Mouse (Mus musculus) heart, adult 2 months (tissue): ENCODE measurements around the gene Snrpc. TPM values are rescaled to one million over a fixed set of nuclear protein-coding genes. Genes with fewer than 3 reads are reported as not detected.

Source experiments
- DNase-seq, 2 experiments: peaks; one replicate each; pipeline ENCODE4 v3.0.0; 2021
- H3K27ac ChIP-seq: fragments of 200-600 bp; 2 replicates; pipeline ENCODE4 v1.8.1; 2022
- H3K27me3 ChIP-seq: fragments of 200-500 bp; 2 replicates; pipeline ENCODE4 v1.6.1; 2012; ENCODE audit warnings: mild to moderate bottlenecking, low read length, inconsistent platforms, mixed read lengths; ENCODE audit not compliant: control insufficient read depth, insufficient read depth
- H3K36me3 ChIP-seq: fragments of 200-500 bp; 2 replicates; pipeline ENCODE4 v1.6.1; 2012; ENCODE audit warnings: low read length, inconsistent platforms; ENCODE audit not compliant: control insufficient read depth, insufficient read depth
- H3K4me1 ChIP-seq: fragments of 200-500 bp; 2 replicates; pipeline ENCODE4 v1.6.1; 2011; ENCODE audit warnings: low read length; ENCODE audit not compliant: control insufficient read depth, insufficient read depth
- H3K4me3 ChIP-seq: fragments of 200-600 bp; 2 replicates; pipeline ENCODE4 v1.8.1; 2022
- H3K79me2 ChIP-seq: fragments of 200-500 bp; replicated peaks from 2 replicates; pipeline ENCODE4 v1.6.1; 2012; ENCODE audit warnings: mild to moderate bottlenecking, inconsistent platforms, low read length, moderate library complexity, mixed read lengths; ENCODE audit not compliant: control insufficient read depth, insufficient read depth
- H3K9ac ChIP-seq: fragments of 200-500 bp; 2 replicates; pipeline ENCODE4 v1.6.1; 2012; ENCODE audit warnings: low read depth, mild to moderate bottlenecking, control low read depth, inconsistent platforms, low read length, mixed read lengths
- CTCF ChIP-seq: fragments of 200-600 bp; IDR thresholded peaks from 2 replicates; pipeline ENCODE4 v1.8.1; 2022; ENCODE audit warnings: antibody characterized with exemption, mild to moderate bottlenecking, moderate library complexity
- EP300 ChIP-seq: fragments of 200-500 bp; IDR thresholded peaks from 2 replicates; pipeline ENCODE4 v1.6.1; 2011; ENCODE audit warnings: low read depth, low read length, control low read depth; ENCODE audit not compliant: insufficient read depth
- POLR2A ChIP-seq: fragments of 200-500 bp; IDR thresholded peaks from 2 replicates; pipeline ENCODE4 v1.6.1; 2011; ENCODE audit warnings: mild to moderate bottlenecking, low read depth, low read length, control low read depth; ENCODE audit not compliant: insufficient read depth
- WGBS: fragments of 180-500 bp; shearing (Covaris S2); methylation state at CpG from one replicate; pipeline ENCODE4 v1.1.7; 2018; 5-methylcytosine and 5-hydroxymethylcytosine counted together
- intact Hi-C: fragments of 180-260 bp; cut with DNase I; formaldehyde crosslinking; loops from one replicate; pipeline ENCODE4 v1.15.1; 2025
- polyA plus RNA-seq: library from polyadenylated mRNA; depleted of rRNA; stranded (reverse); fragments of >200 nt; gene quantifications from 2 replicates; pipeline ENCODE4 v1.2.3, GENCODE M21; 2012
- total RNA-seq, 2 experiments: library from RNA; stranded (reverse); gene quantifications; 2 replicates each; pipeline ENCODE4 v1.2.3; 2021

Snrpc gene
- total and polyA plus RNA-seq, 3 experiments = 44.5 to 55.2 (median 52.4) TPM

DNA sequence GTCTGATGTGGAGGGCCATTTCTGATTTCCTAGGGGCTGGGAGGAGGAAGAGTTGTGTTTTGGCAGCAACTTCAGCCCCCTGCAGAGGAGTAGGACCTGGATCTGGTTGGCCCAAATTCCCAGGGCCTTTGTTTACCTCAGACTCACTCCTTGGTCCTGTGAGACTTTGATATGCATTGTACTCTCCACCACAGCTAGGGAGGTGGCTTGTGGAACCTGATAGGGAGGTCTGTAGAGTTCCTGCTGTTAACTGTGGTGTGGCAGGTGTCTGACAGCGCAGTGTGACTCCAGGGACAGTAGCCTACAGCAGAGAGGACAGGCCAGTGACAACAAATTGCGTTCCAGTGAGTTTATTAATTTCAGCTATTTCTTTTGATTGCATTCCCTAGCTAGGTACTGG lies 21.2 kb downstream of the Snrpc start:
- no peak for TF ChIP-seq POLR2A
- no peak for TF ChIP-seq EP300
- no peak for TF ChIP-seq CTCF
- Histone ChIP-seq H3K36me3 (no peaks in the 10 kb centered on the region), H3K79me2 (peaks cover 5% of the 10 kb centered on the region), H3K4me3 (no peak overlapping the region), H3K27me3 (no peaks in the 10 kb centered on the region), H3K9ac (no peak overlapping the region), H3K4me1 (peaks cover 6% of the 10 kb centered on the region), H3K27ac (no peak overlapping the region)
- 73% methylated on average over 2 of the region's 2 CpGs for WGBS
- no peak for DNase-seq
- intact Hi-C loops = loop anchor here (5.0 kb wide), 1 partner anchor 48 kb away; the partner anchor contains the start of genes Anks1 and Taf11

DNA sequence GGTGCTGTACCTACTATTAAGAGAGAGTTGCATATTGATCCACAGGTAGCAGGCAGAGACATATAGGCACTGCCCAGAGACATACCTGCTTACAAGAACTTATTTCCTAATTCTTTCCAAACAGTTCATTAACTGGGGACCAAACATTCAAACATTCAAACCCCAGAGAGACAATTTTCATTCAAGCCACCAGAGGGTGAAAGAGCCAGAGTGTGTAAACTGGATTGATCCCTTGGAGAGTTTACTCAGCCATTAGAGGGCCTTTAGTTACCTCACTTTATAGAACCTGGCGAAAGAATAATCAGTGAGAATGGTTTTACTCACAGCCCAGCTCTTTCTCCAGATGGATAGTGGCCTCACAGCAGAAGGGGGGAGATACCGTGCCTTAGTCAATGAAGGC lies 27.5 kb downstream of the Snrpc start:
- Histone ChIP-seq H3K4me1 (no peaks in the 10 kb centered on the region), H3K36me3 (no peaks in the 10 kb centered on the region), H3K4me3 (no peak overlapping the region), H3K27ac (no peak overlapping the region), H3K9ac (no peak overlapping the region), H3K79me2 (0 out of 2 replicates have a peak, but pooled peaks cover 2% of the 10 kb centered on the region), H3K27me3 (no peaks in the 10 kb centered on the region)
- intact Hi-C loops = no loop called here
- DNase-seq = no peak
- 95% methylated on average over 2 of the region's 2 CpGs for WGBS
- TF ChIP-seq POLR2A (no peak), CTCF (peak; percentile 18; the same call in 1 of the 2 replicates), EP300 (no peak)

DNA sequence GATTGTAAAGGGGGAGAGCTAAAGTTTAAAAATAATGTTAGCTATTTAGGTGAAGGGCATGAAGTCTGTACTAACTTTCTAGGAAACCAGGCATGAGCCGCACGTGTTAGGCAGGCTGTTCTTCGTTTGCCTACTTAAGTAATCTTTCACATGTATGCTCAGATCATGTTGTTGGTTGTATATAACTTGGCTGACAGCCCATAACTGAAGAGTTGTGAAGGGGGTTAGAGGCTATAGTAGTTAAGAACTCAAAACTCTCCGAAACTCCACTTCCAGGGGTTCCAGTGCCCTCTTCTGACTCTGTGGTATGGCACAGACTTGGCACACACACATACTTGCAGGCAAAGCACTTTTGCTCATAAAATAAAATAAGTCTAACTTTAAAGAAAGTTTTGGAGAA lies 28.8 kb downstream of the Snrpc start:
- Histone ChIP-seq H3K9ac (no peak overlapping the region), H3K27ac (no peak overlapping the region), H3K36me3 (no peaks in the 10 kb centered on the region), H3K4me3 (no peak overlapping the region), H3K79me2 (0 out of 2 replicates have a peak, but pooled peaks cover 2% of the 10 kb centered on the region), H3K27me3 (no peaks in the 10 kb centered on the region), H3K4me1 (no peaks in the 10 kb centered on the region)
- intact Hi-C loops = no loop called here
- 77% methylated on average over 4 of the region's 4 CpGs for WGBS
- DNase-seq = no peak
- TF ChIP-seq EP300 (no peak), CTCF (no peak), POLR2A (no peak)

DNA sequence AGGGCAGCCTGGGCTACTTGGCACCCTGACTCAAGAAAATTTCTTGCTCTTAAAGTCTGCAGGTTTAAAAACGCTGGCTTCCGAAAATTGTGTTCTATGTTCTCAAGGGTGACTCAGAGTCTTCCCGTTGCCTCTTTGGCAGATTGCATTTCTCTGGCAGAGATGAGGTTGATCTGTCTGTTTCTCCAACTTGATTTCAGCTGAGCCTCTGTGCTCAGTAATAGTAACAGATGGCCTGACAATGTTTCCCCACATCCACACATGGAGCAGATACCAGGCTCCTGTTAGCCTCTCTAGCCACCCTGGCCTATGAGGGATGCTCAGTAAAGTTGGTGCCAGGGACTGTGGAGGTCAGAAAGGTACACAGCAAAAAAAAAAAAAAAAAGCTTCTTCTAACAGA lies 33.9 kb downstream of the Snrpc start:
- DNase-seq = no peak
- Histone ChIP-seq H3K9ac (no peak overlapping the region), H3K27ac (no peak overlapping the region), H3K27me3 (no peaks in the 10 kb centered on the region), H3K36me3 (no peaks in the 10 kb centered on the region), H3K4me3 (no peak overlapping the region), H3K79me2 (no peaks in the 10 kb centered on the region; the same call in 1 of the 2 replicates), H3K4me1 (no peaks in the 10 kb centered on the region)
- TF ChIP-seq POLR2A = no peak
- TF ChIP-seq CTCF = no peak
- no peak for TF ChIP-seq EP300
- intact Hi-C loops = no loop called here
- WGBS = 73% methylated on average over 3 of the region's 3 CpGs

DNA sequence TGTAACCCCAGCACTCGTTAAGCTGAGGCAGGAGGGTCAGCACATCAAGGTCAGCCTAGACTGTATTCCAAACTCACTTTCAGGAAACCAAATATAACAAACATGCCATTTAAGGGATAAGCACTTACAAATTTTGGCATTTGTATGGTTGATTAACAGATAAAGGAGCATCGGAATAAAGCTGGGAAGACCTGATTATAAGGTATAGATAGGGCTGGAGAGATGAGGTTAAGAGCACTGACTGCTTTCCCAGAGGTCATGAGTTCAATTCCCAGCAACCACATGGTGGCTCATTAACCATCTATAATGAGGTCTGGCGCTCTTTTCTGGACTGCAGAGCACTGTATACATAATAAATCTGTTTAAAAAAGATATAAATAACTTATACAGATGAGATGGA lies 35.6 kb downstream of the Snrpc start:
- H3K27ac ChIP-seq = no peak overlapping the region

DNA sequence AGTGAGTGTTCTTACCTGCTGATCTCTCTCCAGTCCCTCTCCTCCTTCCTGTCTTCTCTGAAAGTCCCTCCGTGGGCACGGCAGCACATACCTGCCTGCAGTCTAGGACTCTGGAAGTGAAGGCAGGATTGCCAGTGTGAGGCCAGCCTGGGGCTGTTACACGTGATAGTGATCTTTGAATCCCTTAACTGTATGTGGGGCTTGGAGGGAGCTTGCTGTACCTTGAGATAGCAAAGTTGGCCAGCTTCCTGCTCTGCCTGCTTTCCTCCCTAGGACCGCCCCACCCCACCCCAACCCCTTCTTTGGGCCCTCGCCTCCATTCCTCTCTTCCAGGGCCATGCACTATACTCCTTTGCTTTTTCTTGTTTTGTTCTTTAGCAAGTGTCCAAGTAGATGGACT lies 36.6 kb downstream of the Snrpc start:
- Histone ChIP-seq H3K36me3 (no peaks in the 10 kb centered on the region), H3K27me3 (no peaks in the 10 kb centered on the region), H3K4me3 (no peak overlapping the region), H3K9ac (no peak overlapping the region), H3K79me2 (no peaks in the 10 kb centered on the region; the same call in 1 of the 2 replicates), H3K27ac (no peak overlapping the region), H3K4me1 (no peaks in the 10 kb centered on the region)
- intact Hi-C loops = no loop called here
- WGBS = 47% methylated on average over 5 of the region's 5 CpGs
- TF ChIP-seq POLR2A (no peak), EP300 (no peak), CTCF (no peak)
- DNase-seq = no peak

More for the DNA sequence above, 35.6 kb downstream of the Snrpc start:
- Histone ChIP-seq H3K27me3 (no peaks in the 10 kb centered on the region), H3K9ac (no peak overlapping the region), H3K36me3 (no peaks in the 10 kb centered on the region), H3K4me1 (no peaks in the 10 kb centered on the region), H3K4me3 (no peak overlapping the region), H3K79me2 (no peaks in the 10 kb centered on the region; the same call in 1 of the 2 replicates)
- 61% methylated on average over 3 of the region's 3 CpGs for WGBS
- TF ChIP-seq CTCF = no peak
- no peak for TF ChIP-seq POLR2A
- TF ChIP-seq EP300 = no peak
- intact Hi-C loops = no loop called here
- no peak for DNase-seq
